Mouse (Mus musculus): ENCODE data around the gene Muc5b.

Muc5b gene

GRCm38 (mm10) chr7:141902791-141903190, 63.9 kb downstream of the Muc5b start:
- in situ Hi-C loops (cut with MseI, MboI), result no loop called here

- in situ Hi-C loops (cut with MseI, MboI), result no loop called here
These were observed 69.7 kb downstream of the Muc5b start for GRCm38 (mm10) chr7:141908591-141908990.

DNA sequence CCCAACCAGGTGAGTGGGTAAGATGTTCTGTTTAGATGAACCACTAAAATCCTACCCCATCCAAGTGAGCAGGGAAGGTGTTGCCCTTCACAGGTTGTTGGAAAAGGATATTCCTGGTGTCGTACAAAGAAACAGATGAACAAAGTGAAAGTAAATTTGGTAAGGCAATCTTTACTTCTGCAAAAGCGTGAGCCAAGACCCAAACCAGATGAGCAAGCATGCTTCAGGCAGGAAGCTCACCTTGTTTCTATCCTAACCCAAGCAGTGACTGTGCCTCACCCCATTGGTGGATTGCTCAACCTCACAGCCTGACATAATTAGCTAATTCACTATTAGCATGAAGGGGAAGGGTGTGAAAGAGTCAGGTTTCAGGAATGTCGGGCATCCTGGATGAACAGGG, 72.4 kb downstream of the Muc5b start:
- in situ Hi-C loops (cut with MseI, MboI), result no loop called here

DNA sequence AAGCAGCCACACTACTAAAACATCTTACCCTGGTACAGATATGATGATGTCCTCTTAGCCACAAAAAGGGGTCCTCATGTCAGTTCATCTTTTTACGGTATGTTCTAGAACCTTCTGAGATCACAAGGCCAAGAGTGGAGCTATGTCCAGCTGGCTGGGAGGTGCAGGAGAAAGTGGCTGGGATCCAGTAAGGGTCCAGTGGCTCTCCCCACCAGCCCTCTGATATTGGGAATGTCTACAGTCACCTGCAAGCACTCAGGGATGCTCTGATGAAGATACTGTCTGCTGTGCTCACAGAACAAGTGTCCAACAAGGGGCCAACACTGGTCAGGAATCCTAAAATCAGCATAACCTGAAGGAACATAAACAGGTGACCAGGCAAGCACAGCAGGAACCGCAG, 79.5 kb downstream of the Muc5b start, which contains the start of gene Tollip:
Gene Tollip (minus strand): TSS at position 101 of the 400 bp plus-strand sequence.
- in situ Hi-C loops (cut with MseI, MboI), result no loop called here

Measured in mouse trophoblast stem cell (cell line).